24 mouse cellular contexts compared by ENCODE assay signal in the genomic region with DNA sequence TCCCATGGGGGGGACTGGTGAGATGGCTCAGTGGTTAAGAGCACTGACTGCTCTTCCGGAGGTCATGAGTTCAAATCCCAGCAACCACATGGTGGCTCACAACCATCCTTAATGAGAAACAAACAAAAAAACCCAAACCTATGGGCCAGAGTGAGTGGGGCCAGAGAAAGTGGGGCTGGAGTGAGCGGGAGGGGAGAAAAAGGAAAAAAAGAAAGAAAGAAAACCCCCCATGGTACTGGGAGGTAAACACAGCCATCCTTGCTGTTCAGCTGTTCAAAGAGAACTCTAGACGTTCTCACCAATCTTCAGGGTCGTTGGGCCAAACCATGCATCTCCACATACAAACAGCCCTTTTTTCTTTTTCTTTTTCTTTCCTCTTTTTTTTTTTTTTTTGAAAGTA.
"Had no signal": no experiment of that assay in that cellular context is flagged by ENCODE, and none has a peak within 500 bp of the region (broad histone marks: within the 10 kb centered on the region; RNA-seq: fewer than 3 reads in every experiment).

No protein-coding gene starts in this region.

- H3K4me3 ChIP-seq: heart, embryonic 10.5 days; heart, embryonic 12.5 days; hindbrain, embryonic 13.5 days; hindbrain, embryonic 15.5 days; kidney, embryonic 15.5 days; limb, embryonic 13.5 days; limb, embryonic 15.5 days; liver, embryonic 12.5 days had no signal

- H3K9ac ChIP-seq: heart, embryonic 12.5 days; hindbrain, embryonic 13.5 days; hindbrain, embryonic 15.5 days; kidney, embryonic 15.5 days; limb, embryonic 13.5 days; limb, embryonic 15.5 days; liver, embryonic 12.5 days had no signal

- H3K36me3 ChIP-seq: heart, embryonic 10.5 days; hindbrain, embryonic 13.5 days; hindbrain, embryonic 15.5 days had no signal

- H3K27me3 ChIP-seq: heart, embryonic 12.5 days; hindbrain, embryonic 13.5 days; hindbrain, embryonic 15.5 days; kidney, embryonic 15.5 days; limb, embryonic 13.5 days; limb, embryonic 15.5 days; liver, embryonic 12.5 days had no signal

- ATAC-seq: hindbrain, postnatal 0 days; intestine, embryonic 16.5 days; liver, embryonic 12.5 days had no signal

- H3K27ac ChIP-seq: heart, embryonic 10.5 days; hindbrain, embryonic 13.5 days; hindbrain, embryonic 15.5 days; hindbrain, postnatal 0 days; kidney, postnatal 0 days; limb, embryonic 13.5 days; limb, embryonic 15.5 days; liver, embryonic 12.5 days had no signal

- H3K4me2 ChIP-seq: heart, embryonic 12.5 days; hindbrain, embryonic 13.5 days; hindbrain, embryonic 15.5 days; kidney, embryonic 15.5 days; limb, embryonic 13.5 days; limb, embryonic 15.5 days; liver, embryonic 12.5 days had no signal

- H3K9me3 ChIP-seq: heart, embryonic 10.5 days; heart, embryonic 12.5 days; hindbrain, embryonic 13.5 days; hindbrain, embryonic 15.5 days; kidney, embryonic 15.5 days; limb, embryonic 13.5 days; limb, embryonic 15.5 days; liver, embryonic 12.5 days had no signal

- DNase-seq: gastrocnemius, postnatal 14 days; gastrocnemius, postnatal 36 days; heart, adult 18-20 months; heart, postnatal 10 days; heart, postnatal 36 days; kidney, adult 11 months; kidney, adult 2 months; kidney, adult 9 months; kidney, postnatal 14 days; kidney, postnatal 36 days; layer of hippocampus, adult 9-11 months; layer of hippocampus, postnatal 36 days; left cerebral cortex, postnatal 4 days had no signal
